Mouse (Mus musculus) layer of hippocampus, adult 18-20 months (tissue): ENCODE measurements around the gene Rasd1. TPM values are rescaled to one million over a fixed set of nuclear protein-coding genes. Genes with fewer than 3 reads are reported as not detected.

Experiments
- total RNA-seq, 2 experiments: library from RNA; stranded (reverse); gene quantifications; 2 replicates each; pipeline ENCODE4 v1.2.3; 2021

Rasd1 gene
- total RNA-seq, 2 experiments from 2014 or later, result 58.8 to 74.2 TPM

Other genes with a start within 250 kb of the Rasd1 start
- under 1 TPM; 0.35 to 0.61 TPM for gene Pld6, start 177.3 kb downstream of the Rasd1 start, total RNA-seq
- 10 to 100 TPM; 51.5 to 51.8 TPM for gene Flcn, start 154.9 kb downstream of the Rasd1 start, total RNA-seq
- 10 to 100 TPM; 55.6 to 56.0 TPM for gene Nt5m, start 125.5 kb downstream of the Rasd1 start, total RNA-seq
- 10 to 100 TPM; 72.0 to 73.3 TPM for gene Cops3, start 125.1 kb downstream of the Rasd1 start, total RNA-seq
- 10 to 100 TPM; 42.6 to 43.5 TPM for gene Med9, start 16.7 kb downstream of the Rasd1 start, total RNA-seq
- 1 to 10 TPM; 2.4 to 7.8 TPM for gene Pemt, start 81.5 kb upstream of the Rasd1 start, total RNA-seq
- gene Rai1, start 140.1 kb upstream of the Rasd1 start, total RNA-seq, result 10 to 100 TPM; 76.2 to 80.9 TPM